Mouse (Mus musculus) right cerebral cortex, postnatal 10 days (tissue): ENCODE results near the gene Podxl.
"Not testable (repeated sequence)": the region's sequence is repeated elsewhere in the genome, so short reads cannot be mapped to it uniquely, and the experiment has no call there.

Experiments
- DNase-seq, 2 experiments: peaks; one replicate each; pipeline ENCODE4 v3.0.0; 2021; ENCODE audit warnings: low spot score in 2 of 2

Podxl gene

GRCm38 (mm10) chr6:31568070-31568595, 4.4 kb upstream of the Podxl start:
- DNase-seq = no peak

GRCm38 (mm10) chr6:31567200-31567599, 3.4 kb upstream of the Podxl start:
- DNase-seq = no peak

- no peak for DNase-seq
Measured at GRCm38 (mm10) chr6:31564901-31565391, 1.2 kb upstream of the Podxl start.

- DNase-seq = no peak
Measured at GRCm38 (mm10) chr6:31564182-31564531, 376 bp upstream of the Podxl start.

GRCm38 (mm10) chr6:31562371-31563080, 1.3 kb downstream of the Podxl start:
- DNase-seq = no peak

GRCm38 (mm10) chr6:31561948-31562347, 1.8 kb downstream of the Podxl start:
- DNase-seq = not testable (repeated sequence)

GRCm38 (mm10) chr6:31560138-31560959, 3.4 kb downstream of the Podxl start:
- DNase-seq = no peak

- no peak for DNase-seq
Measured at GRCm38 (mm10) chr6:31556460-31557100, 7.2 kb downstream of the Podxl start.

GRCm38 (mm10) chr6:31550876-31551532, 12.8 kb downstream of the Podxl start:
- DNase-seq = no peak

GRCm38 (mm10) chr6:31549361-31550051, 14.3 kb downstream of the Podxl start:
- DNase-seq = peak; percentile 52 to 60

GRCm38 (mm10) chr6:31544318-31544717, 19.5 kb downstream of the Podxl start:
- DNase-seq = no peak

- DNase-seq = no peak
Measured at GRCm38 (mm10) chr6:31540018-31540417, 23.8 kb downstream of the Podxl start.

- DNase-seq = no peak
Measured at GRCm38 (mm10) chr6:31538112-31538511, 25.7 kb downstream of the Podxl start.

- no peak for DNase-seq
Measured at GRCm38 (mm10) chr6:31537193-31537592, 26.6 kb downstream of the Podxl start.

GRCm38 (mm10) chr6:31534705-31535104, 29.1 kb downstream of the Podxl start:
- DNase-seq = no peak

- DNase-seq = no peak
Measured at GRCm38 (mm10) chr6:31531880-31532279, 31.9 kb downstream of the Podxl start.

GRCm38 (mm10) chr6:31528339-31528738, 35.4 kb downstream of the Podxl start:
- no peak for DNase-seq

GRCm38 (mm10) chr6:31527897-31528296, 35.9 kb downstream of the Podxl start:
- DNase-seq = peak; percentile 63 to 64

GRCm38 (mm10) chr6:31526929-31527328, 36.9 kb downstream of the Podxl start:
- no peak for DNase-seq

- DNase-seq = peak; percentile 61 to 76
Measured at GRCm38 (mm10) chr6:31525231-31525900, 38.4 kb downstream of the Podxl start.
